Mouse (Mus musculus) adrenal gland (tissue): ENCODE measurements around the gene Ndufa9.

Source experiments
- intact Hi-C: fragments of 180-260 bp; cut with DNase I; formaldehyde crosslinking; loops from one replicate; pipeline ENCODE4 v1.15.1; 2025
- long read RNA-seq, 2 experiments: library from polyadenylated mRNA; unstranded; transcript quantifications; one replicate each; pipeline ENCODE4 v2.0.0; 2020; ENCODE audit warnings: borderline replicate concordance in 1 of 2; ENCODE audit not compliant: insufficient replicate concordance in 1 of 2

Ndufa9 gene
- long read RNA-seq, experiment 1, transcript Ndufa9-203 (11 exons, 1,445 nt): major isoform, 215 of 231 reads
- long read RNA-seq, experiment 1, partial matches to known transcripts: 5 of 231 reads
- long read RNA-seq, experiment 1, other reads (novel, unspliced or antisense): 11 of 231 reads
- long read RNA-seq, experiment 2, transcript Ndufa9-203 (11 exons, 1,445 nt): major isoform, 242 of 251 reads
- long read RNA-seq, experiment 2, partial matches to known transcripts: 3 of 251 reads
- long read RNA-seq, experiment 2, other reads (novel, unspliced or antisense): 6 of 251 reads

GRCm38 (mm10) chr6:126848712-126849704 lies at the start of gene Ndufa9:
TSS of gene Ndufa9 (minus strand) at chr6:126849136.
- intact Hi-C loops: loop anchor here (2.0 kb wide), 1 partner anchor 92 kb away; no protein-coding TSS in a partner anchor

GRCm38 (mm10) chr6:126877118-126877517 lies 28.2 kb upstream of the Ndufa9 start:
- intact Hi-C loops: no loop called here

GRCm38 (mm10) chr6:126852881-126853280 lies 3.9 kb upstream of the Ndufa9 start, which contains the start of gene Akap3:
TSS of gene Akap3 (plus strand) at chr6:126853098.
- intact Hi-C loops: no loop called here

- intact Hi-C loops: no loop called here
Observed at GRCm38 (mm10) chr6:126836628-126837027, 12.3 kb downstream of the Ndufa9 start.

- intact Hi-C loops: no loop called here
Observed at GRCm38 (mm10) chr6:126823087-126823486, 25.8 kb downstream of the Ndufa9 start.

- intact Hi-C loops: no loop called here
Observed at GRCm38 (mm10) chr6:126816338-126816737, 32.6 kb downstream of the Ndufa9 start.

GRCm38 (mm10) chr6:126815206-126815750 lies 33.7 kb downstream of the Ndufa9 start:
- intact Hi-C loops: no loop called here

GRCm38 (mm10) chr6:126811481-126811880 lies 37.5 kb downstream of the Ndufa9 start:
- intact Hi-C loops: no loop called here

GRCm38 (mm10) chr6:126808561-126808960 lies 40.4 kb downstream of the Ndufa9 start:
- intact Hi-C loops: no loop called here

GRCm38 (mm10) chr6:126808134-126808533 lies 40.8 kb downstream of the Ndufa9 start:
- intact Hi-C loops: no loop called here

GRCm38 (mm10) chr6:126806783-126807182 lies 42.2 kb downstream of the Ndufa9 start:
- intact Hi-C loops: no loop called here

- intact Hi-C loops: no loop called here
Observed at GRCm38 (mm10) chr6:126802946-126803345, 46.0 kb downstream of the Ndufa9 start.

GRCm38 (mm10) chr6:126794751-126795150 lies 54.2 kb downstream of the Ndufa9 start:
- intact Hi-C loops: no loop called here

- intact Hi-C loops: no loop called here
Observed at GRCm38 (mm10) chr6:126793689-126794088, 55.2 kb downstream of the Ndufa9 start.

- intact Hi-C loops: no loop called here
Observed at GRCm38 (mm10) chr6:126791964-126792363, 57.0 kb downstream of the Ndufa9 start.

GRCm38 (mm10) chr6:126791488-126791887 lies 57.4 kb downstream of the Ndufa9 start:
- intact Hi-C loops: no loop called here

- intact Hi-C loops: no loop called here
Observed at GRCm38 (mm10) chr6:126788863-126789262, 60.1 kb downstream of the Ndufa9 start.

- intact Hi-C loops: no loop called here
Observed at GRCm38 (mm10) chr6:126784206-126784605, 64.7 kb downstream of the Ndufa9 start.

- intact Hi-C loops: no loop called here
Observed at GRCm38 (mm10) chr6:126783651-126784066, 65.3 kb downstream of the Ndufa9 start.

GRCm38 (mm10) chr6:126783056-126783455 lies 65.9 kb downstream of the Ndufa9 start:
- intact Hi-C loops: no loop called here

- intact Hi-C loops: no loop called here
Observed at GRCm38 (mm10) chr6:126777889-126778288, 71.0 kb downstream of the Ndufa9 start.

GRCm38 (mm10) chr6:126773873-126774272 lies 75.1 kb downstream of the Ndufa9 start:
- intact Hi-C loops: no loop called here
